Mouse (Mus musculus) thymus, adult 2 months (tissue): ENCODE measurements around the gene Optc. TPM values are rescaled to one million over a fixed set of nuclear protein-coding genes. Genes with fewer than 3 reads are reported as not detected.

ENCODE experiments used
- DNase-seq: peaks from one replicate; pipeline ENCODE4 v3.0.0; 2021
- H3K27ac ChIP-seq: fragments of 200-500 bp; 2 replicates; pipeline ENCODE4 v1.5.1; 2012; ENCODE audit warnings: low read length, control low read depth; ENCODE audit not compliant: control insufficient read depth, insufficient read depth
- H3K27me3 ChIP-seq: fragments of 200-500 bp; 2 replicates; pipeline ENCODE4 v1.6.1; 2012; ENCODE audit warnings: mild to moderate bottlenecking, low read length, moderate library complexity, mixed read lengths; ENCODE audit not compliant: control insufficient read depth, insufficient read depth
- H3K36me3 ChIP-seq: fragments of 200-500 bp; 2 replicates; pipeline ENCODE4 v1.6.1; 2012; ENCODE audit warnings: mild to moderate bottlenecking, low read length, moderate library complexity; ENCODE audit not compliant: control insufficient read depth, insufficient read depth
- H3K4me1 ChIP-seq: fragments of 200-500 bp; replicated peaks from 2 replicates; pipeline ENCODE4 v1.6.1; 2012; ENCODE audit warnings: low read length; ENCODE audit not compliant: control insufficient read depth, insufficient read depth
- H3K4me3 ChIP-seq: fragments of 200-500 bp; 2 replicates; pipeline ENCODE4 v1.5.1; 2012; ENCODE audit warnings: mild to moderate bottlenecking, low read length, control low read depth, moderate library complexity; ENCODE audit not compliant: control insufficient read depth, insufficient read depth
- CTCF ChIP-seq: fragments of 200-500 bp; IDR thresholded peaks from 2 replicates; pipeline ENCODE4 v1.5.1; 2012; ENCODE audit warnings: mild to moderate bottlenecking, control low read depth, low read length, moderate library complexity, borderline replicate concordance; ENCODE audit not compliant: control insufficient read depth, poor library complexity, insufficient read depth; ENCODE audit errors: extremely low read depth
- POLR2A ChIP-seq: fragments of 200-500 bp; IDR thresholded peaks from 2 replicates; pipeline ENCODE4 v1.6.1; 2012; ENCODE audit warnings: mild to moderate bottlenecking, low read length, control low read depth, moderate library complexity; ENCODE audit not compliant: control insufficient read depth, poor library complexity, insufficient read depth; ENCODE audit errors: extremely low read depth
- WGBS: fragments of 180-500 bp; shearing (Covaris S2); methylation state at CpG from one replicate; pipeline ENCODE4 v1.1.7; 2018; 5-methylcytosine and 5-hydroxymethylcytosine counted together
- polyA plus RNA-seq: library from polyadenylated mRNA; depleted of rRNA; stranded (reverse); fragments of >200 nt; gene quantifications from 2 replicates; pipeline ENCODE4 v1.2.3, GENCODE M21; 2012

The Optc gene
- polyA plus RNA-seq, 1 experiment: 1.0 TPM

DNA sequence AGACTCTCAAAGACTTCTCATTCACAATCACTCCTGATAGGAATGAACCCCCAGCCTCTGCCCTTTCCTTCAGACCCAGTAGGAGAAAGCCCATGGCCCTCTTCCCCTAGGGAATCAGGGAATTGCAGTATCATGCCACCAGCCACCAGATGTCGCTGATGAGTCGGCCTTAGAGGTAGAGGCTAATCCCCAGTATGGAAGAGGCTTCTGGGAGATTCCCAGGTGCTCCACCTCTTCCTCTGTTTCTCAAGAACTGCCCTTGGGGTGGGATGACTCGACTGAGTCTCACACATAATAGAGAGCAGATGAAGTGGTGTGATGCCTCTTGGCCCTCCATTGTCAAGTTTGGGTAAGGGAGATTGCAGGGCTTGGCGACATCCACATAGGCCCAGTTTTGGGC, 3.7 kb upstream of the Optc start:
- Histone ChIP-seq H3K4me1 (peaks cover 13% of the 10 kb centered on the region), H3K27ac (no peak overlapping the region), H3K27me3 (no peaks in the 10 kb centered on the region), H3K4me3 (no peak overlapping the region), H3K36me3 (no peaks in the 10 kb centered on the region)
- no peak for TF ChIP-seq POLR2A
- TF ChIP-seq CTCF: peak; percentile 50; the same call in 1 of the 2 replicates
- peak; percentile 54 for DNase-seq
- 24% methylated on average over 4 of the region's 4 CpGs for WGBS

DNA sequence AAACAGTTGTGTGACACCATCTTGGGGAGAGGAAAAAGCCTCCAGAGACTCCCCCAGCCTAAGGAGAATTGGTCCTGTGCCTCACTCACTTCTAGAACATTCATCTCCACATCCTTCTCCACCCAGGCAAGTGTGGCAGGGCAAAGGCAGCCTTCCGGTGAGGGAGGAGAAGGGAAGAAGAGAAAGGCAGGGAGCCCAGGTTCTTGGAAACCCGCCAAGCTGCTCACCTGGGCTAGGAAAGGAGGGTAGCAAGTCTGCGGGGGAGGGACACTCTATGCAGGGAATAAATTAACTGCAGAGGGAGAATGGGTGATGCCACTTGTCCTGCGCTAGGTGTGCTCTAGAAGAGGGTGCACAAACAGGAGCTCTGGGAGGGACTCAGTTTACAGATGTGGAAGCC, 3.2 kb upstream of the Optc start:
- Histone ChIP-seq H3K4me3 (no peak overlapping the region), H3K36me3 (no peaks in the 10 kb centered on the region), H3K4me1 (peaks cover 13% of the 10 kb centered on the region), H3K27me3 (no peaks in the 10 kb centered on the region), H3K27ac (no peak overlapping the region)
- WGBS: 86% methylated on average over 4 of the region's 4 CpGs
- TF ChIP-seq POLR2A (no peak), CTCF (no peak)
- DNase-seq: no peak

DNA sequence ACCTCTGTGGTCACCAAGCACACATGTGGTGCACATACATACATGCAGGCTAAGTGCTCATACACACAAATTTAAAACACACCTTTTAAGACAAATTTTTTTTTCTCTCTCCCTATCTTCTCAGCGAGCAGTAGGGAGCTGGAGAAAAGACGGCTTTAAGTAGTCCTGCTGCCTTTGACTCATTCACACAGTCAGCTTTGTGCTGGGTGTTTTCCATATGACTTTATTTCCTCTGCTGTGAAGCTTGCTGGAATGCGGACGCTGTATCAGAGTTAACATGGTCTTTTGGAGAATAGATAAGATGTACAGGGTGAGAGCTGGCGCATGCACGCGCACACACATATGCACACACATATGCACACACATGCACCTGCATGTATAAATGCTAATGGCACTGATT, 2.3 kb upstream of the Optc start:
- no peak for TF ChIP-seq CTCF
- 97% methylated on average over 7 of the region's 7 CpGs for WGBS
- H3K4me3 ChIP-seq: no peak overlapping the region
- H3K36me3 ChIP-seq: no peaks in the 10 kb centered on the region
- peaks cover 13% of the 10 kb centered on the region for H3K4me1 ChIP-seq
- H3K27ac ChIP-seq: no peak overlapping the region
- no peaks in the 10 kb centered on the region for H3K27me3 ChIP-seq
- DNase-seq: no peak

DNA sequence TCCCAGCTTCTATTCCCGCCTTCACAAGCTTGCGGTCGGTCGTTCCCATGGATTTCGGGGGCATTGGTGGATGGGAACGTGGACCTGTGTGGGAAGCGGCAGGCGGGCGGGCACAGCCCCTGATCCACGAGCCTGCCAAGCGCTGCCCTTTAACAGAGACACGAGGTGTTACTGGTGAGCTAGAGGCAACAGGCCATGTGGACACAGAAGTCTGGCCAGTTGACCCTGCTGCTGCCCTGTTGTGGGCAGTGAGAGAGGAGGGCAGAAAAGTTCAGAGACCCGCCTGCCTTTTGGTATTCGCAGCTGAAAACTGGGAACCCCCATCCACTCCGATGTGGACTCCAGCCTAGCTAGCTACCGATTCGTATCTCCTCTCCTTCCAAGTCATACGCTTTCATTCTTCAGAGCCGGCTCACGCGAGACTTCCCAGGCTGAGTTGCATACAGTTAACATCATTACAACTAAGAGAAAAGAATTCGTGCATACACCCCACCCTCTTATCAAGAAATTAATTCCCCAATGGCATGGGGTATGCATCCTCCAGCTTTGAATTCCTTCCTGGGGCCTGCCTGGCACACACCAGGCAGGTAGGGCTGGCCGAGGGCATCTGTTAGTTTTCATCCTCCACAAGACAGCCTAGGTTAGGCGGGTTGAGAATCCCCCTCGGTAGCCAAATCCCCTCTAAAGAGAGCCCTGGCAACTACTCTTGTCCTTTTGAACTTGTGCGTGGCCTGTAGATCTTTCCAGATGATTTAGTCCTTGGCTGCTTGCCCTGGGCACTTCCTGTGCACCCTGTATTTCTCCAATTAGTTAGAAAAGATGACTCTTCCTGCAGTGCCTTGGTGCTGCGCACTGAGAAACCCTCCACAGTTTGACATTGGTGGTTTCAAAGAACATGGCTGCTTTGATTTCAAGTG, 1.1 kb upstream of the Optc start:
- DNase-seq: no peak
- TF ChIP-seq CTCF (no peak), POLR2A (no peak)
- WGBS: 9% methylated on average over 27 of the region's 27 CpGs
- no peaks in the 10 kb centered on the region for H3K27me3 ChIP-seq
- H3K4me1 ChIP-seq: peaks cover 13% of the 10 kb centered on the region
- no peak overlapping the region for H3K27ac ChIP-seq
- H3K4me3 ChIP-seq: peak overlapping the region; percentile 40
- H3K36me3 ChIP-seq: no peaks in the 10 kb centered on the region

DNA sequence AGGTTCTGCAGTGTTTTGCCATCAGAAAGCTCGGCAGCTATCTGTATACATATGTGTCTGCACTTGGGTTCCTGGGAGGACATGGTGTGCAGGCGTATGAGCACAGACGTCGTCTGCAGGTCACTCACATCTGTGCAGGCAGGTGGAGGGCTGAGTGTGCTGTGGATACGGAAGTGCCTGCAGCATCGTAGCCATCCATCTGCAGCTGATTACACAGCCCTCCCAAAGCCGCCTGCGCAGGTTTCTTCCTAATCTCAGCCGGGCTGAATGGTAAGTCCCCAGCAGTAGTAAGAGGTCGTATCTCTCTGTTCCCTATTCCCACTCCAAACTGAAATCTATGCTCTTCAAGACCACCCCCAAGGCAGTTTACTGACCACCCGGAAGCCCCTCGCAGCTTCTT, 1.4 kb downstream of the Optc start:
- Histone ChIP-seq H3K36me3 (no peaks in the 10 kb centered on the region), H3K27me3 (no peaks in the 10 kb centered on the region), H3K4me1 (peaks cover 13% of the 10 kb centered on the region), H3K4me3 (no peak overlapping the region), H3K27ac (no peak overlapping the region)
- 80% methylated on average over 12 of the region's 12 CpGs for WGBS
- DNase-seq: no peak
- TF ChIP-seq POLR2A: no peak
- TF ChIP-seq CTCF: no peak

DNA sequence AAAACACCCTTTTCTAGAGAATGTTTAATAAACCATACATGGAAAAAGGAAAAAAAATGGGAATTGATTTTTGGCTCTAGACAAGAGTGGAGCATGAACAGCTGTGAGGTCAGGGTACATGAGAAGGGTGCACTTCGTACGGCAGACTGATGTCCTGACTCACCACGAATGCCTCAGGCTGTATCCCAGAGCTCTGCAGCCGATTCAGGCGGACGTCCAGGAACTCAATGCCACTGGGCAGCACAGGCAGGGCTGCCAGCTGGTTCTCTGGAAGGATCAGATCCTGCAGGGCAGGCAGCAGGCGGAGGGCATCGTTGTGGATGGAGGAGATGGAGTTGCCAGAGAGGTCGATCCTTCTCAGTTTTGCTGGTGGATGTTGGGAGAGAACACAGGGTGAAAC, 7.0 kb downstream of the Optc start:
- 95% methylated on average over 9 of the region's 9 CpGs for WGBS
- no peaks in the 10 kb centered on the region for H3K27me3 ChIP-seq
- no peak overlapping the region for H3K4me3 ChIP-seq
- H3K36me3 ChIP-seq: no peaks in the 10 kb centered on the region
- DNase-seq: no peak
- no peak overlapping the region for H3K27ac ChIP-seq
- peaks cover 5% of the 10 kb centered on the region for H3K4me1 ChIP-seq
- no peak for TF ChIP-seq CTCF

DNA sequence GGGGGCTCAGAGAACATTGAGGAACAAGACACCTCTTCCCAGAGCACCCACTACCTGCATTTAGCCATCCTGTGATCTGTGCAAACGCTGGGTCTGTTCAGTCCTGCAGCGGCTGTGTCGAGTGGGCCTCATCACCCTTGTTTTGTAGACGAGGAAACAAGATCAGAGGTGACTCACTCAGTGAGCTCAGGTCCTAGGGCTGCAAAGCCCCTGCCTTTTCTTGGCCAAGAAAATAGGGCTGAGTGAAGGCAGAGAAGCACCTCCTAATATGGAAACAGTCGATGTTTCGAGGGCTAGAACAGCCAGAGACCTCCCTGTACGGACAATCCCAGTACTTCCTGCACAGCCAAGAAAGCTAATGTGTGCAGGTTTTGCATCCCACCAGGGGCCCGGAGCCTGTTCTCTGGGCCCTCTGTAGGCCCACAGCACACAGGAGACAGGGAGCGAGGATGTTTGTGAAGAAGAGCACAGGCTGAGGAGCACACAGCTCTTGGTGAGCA, 8.7 kb downstream of the Optc start:
- no peaks in the 10 kb centered on the region for H3K36me3 ChIP-seq
- no peak for DNase-seq
- 91% methylated on average over 9 of the region's 9 CpGs for WGBS
- no peak overlapping the region for H3K27ac ChIP-seq
- H3K27me3 ChIP-seq: no peaks in the 10 kb centered on the region
- no peak for TF ChIP-seq CTCF
- no peak for TF ChIP-seq POLR2A
- peaks cover 5% of the 10 kb centered on the region for H3K4me1 ChIP-seq
- no peak overlapping the region for H3K4me3 ChIP-seq
